Mouse (Mus musculus): Measurements from ENCODE around the gene Mob1b. TPM values are rescaled to one million over a fixed set of nuclear protein-coding genes. Genes with fewer than 3 reads are reported as not detected.

Mob1b gene
- polyA plus RNA-seq, 1 experiment from 2014 or later: 17.5 TPM

- Histone ChIP-seq H3K9me3 (replicated peaks; ENCODE audit: control insufficient read depth, low read length) (no peaks in the 10 kb centered on the region), H3K27ac (ENCODE audit: low read length) (no peak overlapping the region), H3K4me2 (ENCODE audit: low read depth, low read length) (no peak overlapping the region), H3K4me1 (ENCODE audit: control insufficient read depth, insufficient read depth, low read length) (no peaks in the 10 kb centered on the region), H3K4me3 (ENCODE audit: low read length) (no peak overlapping the region), H3K36me3 (ENCODE audit: control insufficient read depth, insufficient read depth) (no peaks in the 10 kb centered on the region), H3K9ac (ENCODE audit: low read length) (no peak overlapping the region), H3K27me3 (ENCODE audit: control insufficient read depth, insufficient read depth, low read length) (no peaks in the 10 kb centered on the region)
- WGBS: 70% methylated on average over 2 of the region's 2 CpGs
- no peak for ATAC-seq (replicated peaks; ENCODE audit: extremely low read depth, insufficient read depth, low FRiP score)
Observed at GRCm38 (mm10) chr5:88813188-88813587, 92.5 kb downstream of the Mob1b start.

Other genes starting within 250 kb of the Mob1b start
- not detected in 2 replicates for gene Enam, start 232.9 kb upstream of the Mob1b start, polyA plus RNA-seq (2015; fragmentation: Nextera tagmentation; extraction: Ambion mirVana)
- gene Jchain, start 193.0 kb upstream of the Mob1b start, polyA plus RNA-seq (2015; fragmentation: Nextera tagmentation; extraction: Ambion mirVana): 0.14 and 0.33 TPM in 2 replicates
- 48.5 and 53.8 TPM in 2 replicates for gene Utp3, start 166.4 kb upstream of the Mob1b start, polyA plus RNA-seq (2015; fragmentation: Nextera tagmentation; extraction: Ambion mirVana)
- 9.1 and 9.2 TPM in 2 replicates for gene Rufy3, start 155.8 kb upstream of the Mob1b start, polyA plus RNA-seq (2015; fragmentation: Nextera tagmentation; extraction: Ambion mirVana)
- 77.9 and 80.9 TPM in 2 replicates for gene Grsf1, start 44.7 kb upstream of the Mob1b start, polyA plus RNA-seq (2015; fragmentation: Nextera tagmentation; extraction: Ambion mirVana)
- gene Dck, start 44.1 kb downstream of the Mob1b start, polyA plus RNA-seq (2015; fragmentation: Nextera tagmentation; extraction: Ambion mirVana): 30.5 and 44.5 TPM in 2 replicates
- 2.8 and 6.7 TPM in 2 replicates for gene Slc4a4, start 166.0 kb downstream of the Mob1b start, polyA plus RNA-seq (2015; fragmentation: Nextera tagmentation; extraction: Ambion mirVana)

All from heart, embryonic 16.5 days (tissue).